Mouse (Mus musculus): Measurements from ENCODE around the gene Chrnb4. TPM values are rescaled to one million over a fixed set of nuclear protein-coding genes. Genes with fewer than 3 reads are reported as not detected.

Chrnb4 gene
- total and polyA plus RNA-seq, 3 experiments: 0.13 to 0.23 TPM; not detected in 1

DNA sequence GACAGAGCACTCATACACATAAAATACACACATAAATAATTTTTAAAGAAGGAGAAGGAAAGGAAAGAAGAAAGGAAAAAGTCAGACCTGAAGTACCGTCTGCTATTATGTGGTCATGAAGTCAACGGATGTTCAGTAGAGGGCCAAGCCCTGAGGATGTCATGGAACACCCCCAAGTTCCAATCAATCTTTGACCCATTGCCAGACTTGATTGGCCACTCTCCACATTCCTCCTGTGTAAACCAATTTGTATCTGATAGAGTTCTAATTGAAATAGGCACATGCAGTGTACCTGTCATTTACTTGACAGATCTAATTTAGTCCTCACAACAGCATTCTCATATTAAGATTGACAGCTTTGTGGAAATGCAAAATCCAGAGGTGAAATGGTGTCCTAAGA is 40.6 kb upstream of the Chrnb4 start:
- no peak overlapping the region for H3K9ac ChIP-seq (ENCODE audit: insufficient read depth, low read depth)
- no peaks in the 10 kb centered on the region for H3K9me3 ChIP-seq (replicated peaks; ENCODE audit: low read length)
- no peak overlapping the region for H3K4me3 ChIP-seq (replicated peaks in 1 of 3; ENCODE audit: low read depth in 2 of 3, low read length in 2 of 3, poor library complexity in 1 of 3)
- H3K4me2 ChIP-seq (ENCODE audit: insufficient read depth, low read depth, poor library complexity, severe bottlenecking): no peak overlapping the region
- H3K36me3 ChIP-seq (replicated peaks in 1 of 2; ENCODE audit: control insufficient read depth in 1 of 2, insufficient read depth in 1 of 2, low read length in 1 of 2): no peaks in the 10 kb centered on the region
- dilution Hi-C loops (cut with MboI; ENCODE audit: extremely low pct_ligation_motif_present, extremely low pct_unique_long_range_greater_than_20kb, low sequenced_read_pairs): no loop called here
- TF ChIP-seq UBTF (IDR thresholded peaks at IDR 0.05; ENCODE audit: low read depth, low read length) (no peak), BHLHE40 (IDR thresholded peaks at IDR 0.05; ENCODE audit: low read depth, low read length) (no peak), ELF1 (IDR thresholded peaks at IDR 0.05; ENCODE audit: low read depth, low read length) (no peak), MXI1 (IDR thresholded peaks at IDR 0.05; ENCODE audit: low read depth, low read length) (no peak), TCF12 (IDR thresholded peaks at IDR 0.05; ENCODE audit: low read depth, low read length) (no peak)
- no peak for DNase-seq (ENCODE audit: extremely low read depth)
- no peak overlapping the region for H3K27ac ChIP-seq (ENCODE audit: insufficient read depth, low read depth)
- peaks cover 0 to 3% of the 10 kb centered on the region in 2 experiments; a peak in 1 of 4 replicates for H3K4me1 ChIP-seq (ENCODE audit: control insufficient read depth in 1 of 2, insufficient read depth in 2 of 2)
- no peaks in the 10 kb centered on the region for H3K79me2 ChIP-seq (replicated peaks; ENCODE audit: control insufficient read depth, extremely low read depth, insufficient read depth, poor library complexity, severe bottlenecking)
- H3K27me3 ChIP-seq (replicated peaks): no peaks in the 10 kb centered on the region
- in situ Hi-C loops (cut with MboI; ENCODE audit: low pct_ligation_motif_present, low pct_unique_long_range_greater_than_20kb, low sequenced_read_pairs): no loop called here

DNA sequence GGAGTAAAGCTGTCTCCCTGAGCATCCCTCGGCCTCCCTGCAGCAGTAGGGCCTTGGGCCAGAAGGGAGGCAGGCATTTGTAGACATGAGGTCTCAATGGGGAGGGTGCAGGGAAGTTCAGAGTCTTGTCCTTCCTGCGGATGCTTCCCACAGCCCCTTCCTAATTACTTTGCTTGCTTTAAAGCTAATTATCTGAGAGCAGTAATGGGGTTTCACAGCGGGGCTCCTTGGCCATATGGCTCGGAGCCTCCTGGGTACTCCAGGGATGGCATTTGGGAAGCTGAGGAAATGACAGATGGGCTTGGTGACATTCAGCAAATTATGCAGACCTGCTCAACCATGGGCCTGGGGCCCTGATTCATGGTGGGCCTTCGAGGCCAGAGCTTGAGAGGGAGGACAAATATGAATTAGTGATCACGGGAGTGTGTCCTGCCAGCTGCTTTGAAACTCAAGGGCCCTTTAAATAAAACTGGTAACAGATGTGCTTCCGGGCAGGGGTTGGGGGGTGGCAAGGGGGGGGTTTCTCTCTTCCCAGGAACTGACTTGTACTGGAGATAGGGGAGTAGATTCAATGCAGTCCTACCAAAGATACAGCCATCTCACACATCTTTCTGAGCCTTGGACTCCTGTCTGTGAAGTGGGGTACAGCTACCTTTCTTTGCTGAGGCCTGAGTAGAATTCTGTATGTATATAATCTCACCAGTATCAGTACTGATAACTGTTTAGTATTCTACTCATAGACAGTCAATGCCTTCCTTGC is 34.8 kb upstream of the Chrnb4 start:
- H3K9ac ChIP-seq (ENCODE audit: insufficient read depth, low read depth): no peak overlapping the region
- no peak overlapping the region for H3K27ac ChIP-seq (ENCODE audit: insufficient read depth, low read depth)
- dilution Hi-C loops (cut with MboI; ENCODE audit: extremely low pct_ligation_motif_present, extremely low pct_unique_long_range_greater_than_20kb, low sequenced_read_pairs): no loop called here
- no peaks in the 10 kb centered on the region for H3K36me3 ChIP-seq (replicated peaks in 1 of 2; ENCODE audit: control insufficient read depth in 1 of 2, insufficient read depth in 1 of 2, low read length in 1 of 2)
- H3K4me3 ChIP-seq (replicated peaks in 1 of 3; ENCODE audit: low read depth in 2 of 3, low read length in 2 of 3, poor library complexity in 1 of 3): no peak overlapping the region
- TF ChIP-seq MAZ (IDR thresholded peaks at IDR 0.05; ENCODE audit: low read depth, low read length) (no peak), PAX5 (IDR thresholded peaks at IDR 0.05; ENCODE audit: low read length) (no peak), RAD21 (IDR thresholded peaks at IDR 0.05; ENCODE audit: low read depth, low read length) (no peak), CHD2 (IDR thresholded peaks at IDR 0.05; ENCODE audit: low read length) (no peak), BHLHE40 (IDR thresholded peaks at IDR 0.05; ENCODE audit: low read depth, low read length) (no peak), MXI1 (IDR thresholded peaks at IDR 0.05; ENCODE audit: low read depth, low read length) (no peak), POLR2AphosphoS2 (IDR thresholded peaks at IDR 0.05; ENCODE audit: low read depth, low read length) (no peak), MAFK (IDR thresholded peaks at IDR 0.05; ENCODE audit: insufficient replicate concordance, low read length) (no peak), UBTF (IDR thresholded peaks at IDR 0.05; ENCODE audit: low read depth, low read length) (no peak), JUN (IDR thresholded peaks at IDR 0.05; ENCODE audit: insufficient read depth, low read depth, low read length) (no peak), MEF2A (IDR thresholded peaks at IDR 0.05; ENCODE audit: borderline replicate concordance, low read depth, low read length) (no peak)
- H3K79me2 ChIP-seq (replicated peaks; ENCODE audit: control insufficient read depth, extremely low read depth, insufficient read depth, poor library complexity, severe bottlenecking): no peaks in the 10 kb centered on the region
- no peaks in the 10 kb centered on the region for H3K4me1 ChIP-seq (ENCODE audit: control insufficient read depth in 1 of 2, insufficient read depth in 2 of 2)
- no peak for DNase-seq (ENCODE audit: extremely low read depth)
- in situ Hi-C loops (cut with MboI; ENCODE audit: low pct_ligation_motif_present, low pct_unique_long_range_greater_than_20kb, low sequenced_read_pairs): no loop called here
- no peak overlapping the region for H3K4me2 ChIP-seq (ENCODE audit: insufficient read depth, low read depth, poor library complexity, severe bottlenecking)
- no peaks in the 10 kb centered on the region for H3K27me3 ChIP-seq (replicated peaks)
- H3K9me3 ChIP-seq (replicated peaks; ENCODE audit: low read length): no peaks in the 10 kb centered on the region

All from CH12.LX (cell line).